Mouse (Mus musculus) forebrain, embryonic 11.5 days (tissue): Measurements from ENCODE around the gene Aldh18a1. TPM values are rescaled to one million over a fixed set of nuclear protein-coding genes. Genes with fewer than 3 reads are reported as not detected.

Experiments
- ATAC-seq: fragments of 200-750 bp; cut with Nextera tagmentation; replicated peaks from 2 replicates; pipeline ENCODE4 v1.8.0; 2017; ENCODE audit warnings: moderate TSS enrichment; ENCODE audit not compliant: low FRiP score
- DNase-seq: peaks from one replicate; pipeline ENCODE4 v3.0.0-alpha.2; 2017; ENCODE audit warnings: low spot score
- H3K27ac ChIP-seq: fragments of 300-500 bp; sonication (generic); 2 replicates; pipeline ENCODE4 v1.5.1; 2014; ENCODE audit warnings: low read depth, low read length
- H3K27me3 ChIP-seq: fragments of 300-500 bp; sonication (generic); 2 replicates; pipeline ENCODE4 v1.6.1; 2014; ENCODE audit warnings: mild to moderate bottlenecking, low read length, mixed read lengths; ENCODE audit not compliant: control insufficient read depth, insufficient read depth
- H3K36me3 ChIP-seq: fragments of 300-500 bp; sonication (generic); 2 replicates; pipeline ENCODE4 v1.6.1; 2014; ENCODE audit warnings: mild to moderate bottlenecking, low read length, moderate library complexity, mixed read lengths; ENCODE audit not compliant: control insufficient read depth, insufficient read depth
- H3K4me1 ChIP-seq: fragments of 300-500 bp; sonication (generic); replicated peaks from 2 replicates; pipeline ENCODE4 v1.6.1; 2014; ENCODE audit warnings: low read length, mixed read lengths; ENCODE audit not compliant: control insufficient read depth, insufficient read depth
- H3K4me2 ChIP-seq: fragments of 300-500 bp; sonication (generic); 2 replicates; pipeline ENCODE4 v1.6.1; 2014; ENCODE audit warnings: low read depth, mild to moderate bottlenecking, low read length, moderate library complexity, mixed read lengths; ENCODE audit not compliant: severe bottlenecking
- H3K4me3 ChIP-seq: fragments of 300-500 bp; sonication (generic); 2 replicates; pipeline ENCODE4 v1.5.1; 2014; ENCODE audit warnings: low read depth, low read length
- H3K9ac ChIP-seq: fragments of 300-500 bp; sonication (generic); 2 replicates; pipeline ENCODE4 v1.6.1; 2014; ENCODE audit warnings: low read length
- H3K9me3 ChIP-seq: fragments of 300-500 bp; sonication (generic); 2 replicates; pipeline ENCODE4 v1.6.1; 2016; ENCODE audit warnings: low read length, mixed read lengths; ENCODE audit not compliant: control insufficient read depth
- WGBS: fragments of 180-500 bp; shearing (Covaris S2); extraction: QIAGEN DNeasy Blood & Tissue Kit; methylation state at CpG from one replicate; pipeline ENCODE4 v1.1.7; 2014; 5-methylcytosine and 5-hydroxymethylcytosine counted together
- polyA plus RNA-seq: library from polyadenylated mRNA; unstranded; fragments of >200 nt; fragmentation: Nextera tagmentation; extraction: Ambion mirVana; gene quantifications from 2 replicates; pipeline ENCODE4 v1.2.1, GENCODE M21; 2014

Gene Aldh18a1
- polyA plus RNA-seq, 1 experiment from 2014 or later = 109 TPM

DNA sequence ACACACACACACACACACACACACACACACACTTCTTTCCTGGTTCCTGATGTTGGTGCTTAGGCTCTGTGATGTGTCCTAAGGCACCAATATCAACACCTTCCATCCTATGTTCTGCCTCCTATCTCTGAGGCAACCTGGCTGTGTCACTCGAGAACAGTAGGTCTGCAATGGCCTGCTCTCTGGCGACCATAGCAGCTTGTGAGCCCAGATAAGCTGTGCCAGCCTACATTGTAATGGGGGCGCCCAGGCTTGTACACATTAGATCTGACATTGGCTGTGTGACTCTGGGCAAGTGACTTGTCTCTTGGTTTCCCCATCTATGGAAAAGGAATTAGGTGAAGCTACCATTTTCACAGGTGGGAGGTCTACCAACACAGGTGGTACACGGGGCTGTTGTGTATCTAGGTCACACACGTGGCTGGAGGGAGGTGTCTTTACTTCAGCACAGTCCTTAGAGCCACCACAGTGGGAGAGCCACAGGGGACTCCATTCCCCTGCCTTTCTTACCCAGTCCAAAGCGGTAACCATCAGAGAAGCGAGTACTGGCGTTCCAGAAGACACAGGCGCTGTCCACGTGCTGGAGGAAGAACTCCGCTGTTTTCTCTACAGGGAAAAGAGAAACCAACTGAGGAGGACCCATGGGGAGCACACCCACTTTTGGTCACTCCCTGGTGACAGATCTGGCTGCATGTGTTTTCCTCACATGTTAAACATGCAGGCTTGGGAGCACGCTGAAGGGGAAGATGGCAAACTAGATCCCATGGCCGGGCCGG lies 35.1 kb downstream of the Aldh18a1 start:
- Histone ChIP-seq H3K36me3 (peaks cover 18% of the 10 kb centered on the region), H3K4me1 (no peaks in the 10 kb centered on the region), H3K9me3 (no peaks in the 10 kb centered on the region), H3K9ac (no peak overlapping the region), H3K4me3 (no peak overlapping the region), H3K4me2 (no peak overlapping the region), H3K27me3 (no peaks in the 10 kb centered on the region), H3K27ac (no peak overlapping the region)
- ATAC-seq (no peak), DNase-seq (no peak)
- WGBS = 93% methylated on average over 14 of the region's 14 CpGs

DNA sequence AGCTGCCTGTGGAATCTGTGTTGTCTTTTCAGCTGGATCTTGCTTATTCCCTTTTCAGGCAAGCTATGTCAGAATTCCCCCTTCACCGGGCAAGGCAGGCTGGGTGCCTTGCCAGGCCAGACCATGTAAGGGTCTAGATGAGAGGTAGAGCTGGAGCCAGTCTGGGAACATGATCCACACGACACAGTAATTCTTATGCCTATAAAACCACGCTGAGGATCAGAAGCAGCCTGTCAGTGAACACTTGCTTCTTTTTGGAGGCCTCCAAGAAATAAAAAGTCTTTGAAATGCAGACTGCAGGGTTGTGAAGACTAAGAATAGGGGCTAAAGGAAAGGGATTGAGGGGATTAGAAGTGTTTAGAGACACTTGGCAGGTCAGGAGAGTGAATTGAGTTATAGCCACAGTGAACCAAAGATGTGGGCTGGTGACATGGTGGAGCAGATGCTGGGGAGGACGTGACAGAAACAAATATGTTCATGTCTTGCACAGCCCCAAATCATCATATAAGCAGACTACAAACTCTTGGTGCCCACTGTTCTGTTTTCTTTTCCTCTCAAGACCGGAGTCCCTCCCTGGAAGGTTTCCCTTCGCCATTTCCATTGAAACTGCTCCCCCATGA lies 38.6 kb downstream of the Aldh18a1 start:
- no peak for ATAC-seq
- Histone ChIP-seq H3K4me2 (no peak overlapping the region), H3K4me1 (no peaks in the 10 kb centered on the region), H3K36me3 (peaks cover 10% of the 10 kb centered on the region), H3K27me3 (no peaks in the 10 kb centered on the region), H3K9ac (no peak overlapping the region), H3K4me3 (no peak overlapping the region), H3K9me3 (no peaks in the 10 kb centered on the region), H3K27ac (no peak overlapping the region)
- DNase-seq = no peak
- WGBS = 63% methylated on average over 6 of the region's 6 CpGs

DNA sequence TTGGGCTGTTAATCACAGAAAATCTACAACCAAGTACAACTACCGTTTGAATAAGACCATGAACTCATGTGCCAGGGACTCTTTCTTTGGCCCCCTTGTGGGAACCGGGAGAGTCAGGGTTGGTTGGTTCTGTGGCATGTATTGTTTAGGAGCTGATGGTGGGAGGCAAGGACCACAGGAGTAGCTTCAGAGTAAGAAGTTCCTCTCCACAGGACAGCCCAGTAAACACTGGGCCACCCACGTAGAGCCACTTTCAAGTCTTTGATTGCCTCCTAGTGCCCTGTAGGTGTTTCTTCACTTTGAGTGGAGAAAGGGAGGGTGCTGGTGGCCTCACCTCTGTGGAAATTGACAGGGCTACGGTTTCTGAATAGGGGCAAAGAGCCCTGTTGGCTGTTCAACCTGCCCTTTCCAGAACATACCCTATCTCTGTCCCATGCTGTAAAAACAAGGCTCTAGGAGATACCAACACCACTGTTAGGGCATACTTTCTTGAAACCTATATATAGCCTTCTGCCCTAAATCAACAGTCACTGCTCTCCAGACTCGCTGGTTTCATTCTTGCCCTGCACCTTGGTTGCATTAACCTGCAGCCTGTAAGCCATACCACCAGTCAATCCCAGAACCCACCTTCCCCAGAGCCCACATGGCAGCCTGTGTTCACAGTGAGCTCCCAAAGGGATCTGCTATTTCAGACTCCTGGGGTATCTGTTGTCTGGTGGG lies 39.3 kb downstream of the Aldh18a1 start:
- ATAC-seq (no peak; the same call in 1 of the 2 replicates), DNase-seq (no peak)
- Histone ChIP-seq H3K9me3 (no peaks in the 10 kb centered on the region), H3K9ac (no peak overlapping the region), H3K27me3 (no peaks in the 10 kb centered on the region), H3K4me3 (no peak overlapping the region), H3K4me2 (no peak overlapping the region), H3K4me1 (no peaks in the 10 kb centered on the region), H3K36me3 (peaks cover 6% of the 10 kb centered on the region; the same call in 1 of the 2 replicates), H3K27ac (no peak overlapping the region)
- WGBS = 35% methylated on average over 5 of the region's 5 CpGs

DNA sequence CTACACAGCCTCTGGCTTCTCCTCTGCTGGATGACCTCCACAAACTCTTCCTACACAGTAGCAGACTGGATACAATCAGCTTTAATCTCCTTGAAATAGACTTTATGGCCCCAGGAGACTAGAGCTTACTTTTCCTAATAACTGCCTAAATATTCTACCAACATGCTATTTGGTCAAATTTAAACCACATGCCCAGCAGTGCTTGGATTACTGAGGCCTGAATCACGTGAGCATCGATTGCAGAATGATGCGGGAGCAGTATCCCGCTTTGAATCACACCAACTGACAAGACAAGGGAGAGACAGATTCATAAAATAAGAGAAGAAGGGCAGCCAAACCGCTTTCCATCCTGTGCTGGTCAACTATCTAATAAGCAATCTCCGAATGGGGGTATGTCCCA lies 39.9 kb downstream of the Aldh18a1 start:
- DNase-seq = no peak
- H3K36me3 ChIP-seq = peaks cover 1% of the 10 kb centered on the region; the same call in 1 of the 2 replicates
- H3K4me2 ChIP-seq = no peak overlapping the region
- H3K4me1 ChIP-seq = no peaks in the 10 kb centered on the region
- H3K4me3 ChIP-seq = no peak overlapping the region
- no peak overlapping the region for H3K27ac ChIP-seq
- H3K9me3 ChIP-seq = no peaks in the 10 kb centered on the region
- ATAC-seq = no peak
- WGBS = 87% methylated on average over 6 of the region's 6 CpGs
- no peak overlapping the region for H3K9ac ChIP-seq
- no peaks in the 10 kb centered on the region for H3K27me3 ChIP-seq

DNA sequence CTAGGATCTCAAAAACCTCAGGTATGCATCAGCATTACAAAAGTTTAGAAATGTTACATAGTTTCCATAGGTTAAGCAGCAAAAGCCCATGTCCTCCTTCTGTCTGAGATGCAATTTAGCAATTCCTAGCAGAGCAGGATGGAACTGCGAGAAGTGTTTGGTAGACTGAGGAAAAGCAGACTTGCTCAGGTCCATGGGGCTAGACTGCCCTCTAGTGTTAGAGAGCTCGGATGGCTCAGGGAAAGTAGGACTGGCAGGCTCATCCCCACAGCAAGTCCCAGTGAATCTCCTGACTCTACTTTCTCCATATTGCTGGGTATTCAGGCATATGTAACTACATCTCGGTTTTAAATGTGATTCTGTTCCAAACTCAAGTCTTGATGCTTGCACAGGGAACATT lies 43.4 kb downstream of the Aldh18a1 start:
- ATAC-seq = peak; percentile 33; the same call in 1 of the 2 replicates
- WGBS = 8% methylated on average over 3 of the region's 3 CpGs
- H3K4me1 ChIP-seq = no peaks in the 10 kb centered on the region

DNA sequence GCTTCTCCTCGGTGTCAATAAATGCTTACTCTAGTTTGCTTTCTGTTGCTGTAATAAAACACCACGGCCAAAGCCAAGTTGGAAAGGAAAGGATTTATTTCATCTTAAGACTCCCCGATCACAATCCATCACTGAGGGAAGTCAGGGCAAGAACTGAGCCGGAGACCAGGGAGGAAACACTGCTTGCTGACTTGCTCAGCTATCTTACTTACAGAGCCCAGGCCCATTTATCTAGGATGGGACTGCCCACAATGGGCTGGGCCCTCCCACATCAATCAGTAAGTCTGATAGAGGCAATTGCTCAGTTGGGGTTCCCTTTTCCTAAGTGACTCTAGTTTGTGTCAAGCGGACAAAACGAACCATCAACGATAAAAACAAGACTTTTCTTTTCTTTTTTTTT lies 45.5 kb downstream of the Aldh18a1 start:
- WGBS = 90% methylated on average over 7 of the region's 7 CpGs
- Histone ChIP-seq H3K36me3 (no peaks in the 10 kb centered on the region), H3K4me1 (no peaks in the 10 kb centered on the region), H3K9me3 (no peaks in the 10 kb centered on the region), H3K4me3 (no peak overlapping the region), H3K27me3 (no peaks in the 10 kb centered on the region), H3K4me2 (no peak overlapping the region), H3K27ac (no peak overlapping the region), H3K9ac (no peak overlapping the region)
- DNase-seq (no peak), ATAC-seq (no peak)

More for the DNA sequence above, 43.4 kb downstream of the Aldh18a1 start:
- H3K27me3 ChIP-seq = no peaks in the 10 kb centered on the region
- no peak overlapping the region for H3K27ac ChIP-seq
- H3K4me3 ChIP-seq = no peak overlapping the region
- no peak overlapping the region for H3K9ac ChIP-seq
- DNase-seq = peak; percentile 78
- H3K4me2 ChIP-seq = no peak overlapping the region
- H3K36me3 ChIP-seq = no peaks in the 10 kb centered on the region
- H3K9me3 ChIP-seq = no peaks in the 10 kb centered on the region

DNA sequence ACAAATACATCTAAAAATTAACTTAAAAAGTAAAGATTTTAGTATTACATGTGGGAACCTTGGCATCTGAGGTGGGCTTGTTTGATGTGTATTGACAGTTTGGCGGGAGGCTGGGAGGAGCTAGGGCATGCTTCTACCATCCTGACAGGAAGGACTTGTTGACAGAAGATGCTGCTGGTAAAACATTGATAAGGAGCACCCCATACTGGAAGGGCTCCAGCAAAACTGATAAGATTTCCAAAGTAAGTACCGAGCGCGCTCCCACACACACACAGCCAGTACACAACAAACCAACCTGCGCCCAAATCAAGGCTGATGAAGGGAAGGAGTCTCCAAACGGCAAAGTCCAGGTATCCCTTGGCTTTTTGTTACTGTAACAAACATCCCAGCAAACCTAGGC lies 51.7 kb downstream of the Aldh18a1 start:
- Histone ChIP-seq H3K27me3 (no peaks in the 10 kb centered on the region), H3K9me3 (no peaks in the 10 kb centered on the region), H3K9ac (no peak overlapping the region), H3K27ac (no peak overlapping the region), H3K4me1 (no peaks in the 10 kb centered on the region), H3K36me3 (no peaks in the 10 kb centered on the region), H3K4me3 (no peak overlapping the region), H3K4me2 (no peak overlapping the region)
- DNase-seq (no peak), ATAC-seq (no peak)
- WGBS = 96% methylated on average over 6 of the region's 6 CpGs

DNA sequence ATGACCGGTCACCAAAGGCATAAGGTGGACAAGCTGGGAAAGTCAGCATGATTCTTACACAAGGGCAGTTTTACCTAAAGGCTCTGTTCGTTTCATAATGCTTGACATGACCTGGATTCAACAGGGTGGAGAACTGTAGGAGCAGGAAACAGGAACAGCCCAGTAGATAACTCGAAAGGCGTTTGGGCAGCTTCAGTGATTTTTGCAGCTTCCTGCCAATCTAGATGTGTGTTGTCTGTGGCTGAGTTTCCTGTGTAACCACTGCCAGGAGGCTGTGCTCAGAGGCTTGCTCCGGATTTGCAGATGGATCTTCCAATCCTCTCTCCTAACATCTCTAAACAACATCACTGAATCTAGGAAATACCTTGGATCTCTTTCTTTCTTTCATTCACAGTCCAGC lies 55.7 kb downstream of the Aldh18a1 start:
- Histone ChIP-seq H3K4me2 (no peak overlapping the region), H3K4me1 (no peaks in the 10 kb centered on the region), H3K36me3 (no peaks in the 10 kb centered on the region), H3K4me3 (no peak overlapping the region), H3K9ac (no peak overlapping the region), H3K27me3 (no peaks in the 10 kb centered on the region), H3K27ac (no peak overlapping the region), H3K9me3 (no peaks in the 10 kb centered on the region)
- WGBS = 87% methylated on average over 5 of the region's 5 CpGs
- DNase-seq = no peak
- no peak for ATAC-seq
